Mouse (Mus musculus) right cerebral cortex, postnatal 14 days (tissue): ENCODE results near the gene Olfr773.
"Not testable (repeated sequence)": the region's sequence is repeated elsewhere in the genome, so short reads cannot be mapped to it uniquely, and the experiment has no call there.

ENCODE experiments used
- DNase-seq: peaks from one replicate; pipeline ENCODE4 v3.0.0; 2022

The Olfr773 gene

GRCm38 (mm10) chr10:129187319-129187718 is at the start of gene Olfr773:
Gene Olfr773 (minus strand): TSS chr10:129187419.
- not testable (repeated sequence) for DNase-seq

DNA sequence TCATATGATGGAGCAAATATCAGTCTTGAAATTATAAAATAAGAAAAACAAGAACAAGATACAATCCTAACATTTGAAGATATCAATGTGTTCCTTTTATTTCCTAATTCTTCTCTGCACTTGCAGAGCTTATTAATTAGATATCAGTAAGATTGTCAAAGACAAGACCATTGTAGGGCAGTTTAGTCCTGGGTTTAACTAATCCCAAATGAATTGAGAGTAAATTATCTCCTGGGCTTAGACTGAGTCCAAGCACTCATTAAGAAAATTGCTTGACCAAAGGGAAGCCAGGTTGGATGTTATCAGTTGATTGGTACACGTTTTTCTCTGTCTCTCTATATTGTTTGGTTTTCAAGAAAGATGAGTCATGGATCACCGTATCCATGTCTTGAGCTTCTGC is 48.7 kb upstream of the Olfr773 start, which contains the start of gene Olfr774:
Olfr774 (plus strand) TSS at position 301 of the 400 bp plus-strand sequence.
- DNase-seq = no peak

GRCm38 (mm10) chr10:129230737-129231136 is 43.5 kb upstream of the Olfr773 start:
- DNase-seq = no peak

- DNase-seq = not testable (repeated sequence)
These were observed 9.4 kb downstream of the Olfr773 start, which contains the start of gene Olfr772 for GRCm38 (mm10) chr10:129177821-129178220. Gene Olfr772 (minus strand): TSS chr10:129177921.

- DNase-seq = no peak
These were observed 22.6 kb downstream of the Olfr773 start, which contains the start of gene Olfr771 for GRCm38 (mm10) chr10:129164651-129165050. Gene Olfr771 (minus strand): TSS chr10:129164751.

GRCm38 (mm10) chr10:129138898-129139297 is 48.3 kb downstream of the Olfr773 start, which contains the start of gene Olfr770:
Gene Olfr770 (minus strand): TSS chr10:129138998.
- DNase-seq = no peak
